Mouse (Mus musculus) hindbrain, embryonic 14.5 days (tissue): ENCODE results near the gene Churc1. TPM values are rescaled to one million over a fixed set of nuclear protein-coding genes. Genes with fewer than 3 reads are reported as not detected.

Experiments used
- ATAC-seq: fragments of 200-750 bp; cut with Nextera tagmentation; 2 replicates; pipeline ENCODE4 v1.8.0; 2017; ENCODE audit warnings: moderate number of reproducible peaks, mild to moderate bottlenecking, moderate TSS enrichment, moderate library complexity; ENCODE audit not compliant: low FRiP score
- DNase-seq: peaks from one replicate; pipeline ENCODE4 v3.0.0-alpha.2; 2015; ENCODE audit warnings: low spot score
- H3K27ac ChIP-seq: fragments of 300-500 bp; sonication (generic); 2 replicates; pipeline ENCODE4 v1.5.1; 2014; ENCODE audit warnings: mild to moderate bottlenecking, moderate library complexity
- H3K27me3 ChIP-seq: fragments of 300-500 bp; sonication (generic); 2 replicates; pipeline ENCODE4 v1.6.1; 2014; ENCODE audit warnings: mild to moderate bottlenecking, low read length, mixed read lengths; ENCODE audit not compliant: control insufficient read depth, insufficient read depth
- H3K36me3 ChIP-seq: fragments of 300-500 bp; sonication (generic); replicated peaks from 2 replicates; pipeline ENCODE4 v1.6.1; 2014; ENCODE audit not compliant: control insufficient read depth, insufficient read depth
- H3K4me1 ChIP-seq: fragments of 300-500 bp; sonication (generic); replicated peaks from 2 replicates; pipeline ENCODE4 v1.6.1; 2014; ENCODE audit warnings: antibody characterized with exemption, low read length, mixed read lengths; ENCODE audit not compliant: control insufficient read depth, insufficient read depth
- H3K4me2 ChIP-seq: fragments of 300-500 bp; sonication (generic); replicated peaks from 2 replicates; pipeline ENCODE4 v1.6.1; 2014; ENCODE audit warnings: mild to moderate bottlenecking, moderate library complexity
- H3K4me3 ChIP-seq: fragments of 300-500 bp; sonication (generic); replicated peaks from 2 replicates; pipeline ENCODE4 v1.5.1; 2014; ENCODE audit warnings: mild to moderate bottlenecking, low read length
- H3K9ac ChIP-seq: fragments of 300-500 bp; sonication (generic); 2 replicates; pipeline ENCODE4 v1.6.1; 2014
- H3K9me3 ChIP-seq: fragments of 300-500 bp; sonication (generic); 2 replicates; pipeline ENCODE4 v1.6.1; 2016; ENCODE audit warnings: low read length; ENCODE audit not compliant: control insufficient read depth
- WGBS: fragments of 180-500 bp; shearing (Covaris S2); extraction: QIAGEN DNeasy Blood & Tissue Kit; methylation state at CpG from one replicate; pipeline ENCODE4 v1.1.7; 2014; 5-methylcytosine and 5-hydroxymethylcytosine counted together
- polyA plus RNA-seq: library from polyadenylated mRNA; unstranded; fragments of >200 nt; fragmentation: Nextera tagmentation; extraction: Ambion mirVana; gene quantifications from 2 replicates; pipeline ENCODE4 v1.2.1, GENCODE M21; 2014

The Churc1 gene
- polyA plus RNA-seq, 1 experiment from 2014 or later, result 161 TPM

GRCm38 (mm10) chr12:76770841-76771500 lies 5.6 kb downstream of the Churc1 start:
- WGBS, result 89% methylated on average over 5 of the region's 5 CpGs
- Histone ChIP-seq H3K4me1 (0 out of 2 replicates have a peak, but pooled peaks cover 4% of the 10 kb centered on the region), H3K4me2 (no peak overlapping the region), H3K9ac (no peak overlapping the region), H3K27me3 (no peaks in the 10 kb centered on the region), H3K27ac (no peak overlapping the region), H3K36me3 (no peaks in the 10 kb centered on the region), H3K4me3 (no peak overlapping the region), H3K9me3 (no peaks in the 10 kb centered on the region)
- no peak for ATAC-seq
- no peak for DNase-seq

DNA sequence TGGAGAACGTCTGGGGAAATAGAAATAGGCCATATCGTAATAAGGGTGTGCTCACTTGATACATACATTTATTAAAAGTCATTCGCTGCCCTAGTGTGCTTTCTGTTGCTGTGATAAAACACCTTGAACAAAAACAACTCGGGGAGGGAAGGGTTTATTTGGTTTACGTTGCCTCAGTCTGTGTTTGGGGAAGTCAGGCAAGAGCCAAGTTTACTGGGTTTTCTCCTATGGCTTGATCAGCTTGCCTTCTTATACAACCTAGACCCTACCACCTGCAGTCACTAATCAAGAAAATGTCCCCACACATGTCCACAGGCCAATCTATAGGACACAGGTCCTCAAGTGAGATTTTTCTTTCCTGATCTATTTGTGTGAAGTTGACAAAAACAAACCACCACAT lies 6.2 kb downstream of the Churc1 start:
- no peaks in the 10 kb centered on the region for H3K36me3 ChIP-seq
- no peak for DNase-seq
- 93% methylated on average over 5 of the region's 5 CpGs for WGBS
- ATAC-seq, result no peak
- no peak overlapping the region for H3K4me2 ChIP-seq
- no peak overlapping the region for H3K9ac ChIP-seq
- H3K9me3 ChIP-seq, result no peaks in the 10 kb centered on the region
- no peaks in the 10 kb centered on the region for H3K27me3 ChIP-seq
- no peak overlapping the region for H3K27ac ChIP-seq
- H3K4me3 ChIP-seq, result no peak overlapping the region
- H3K4me1 ChIP-seq, result no peaks in the 10 kb centered on the region

- ATAC-seq (no peak), DNase-seq (no peak)
- Histone ChIP-seq H3K4me2 (no peak overlapping the region), H3K27ac (no peak overlapping the region), H3K4me3 (no peak overlapping the region), H3K36me3 (peaks cover under 1% of the 10 kb centered on the region; the same call in 1 of the 2 replicates), H3K4me1 (no peaks in the 10 kb centered on the region), H3K27me3 (no peaks in the 10 kb centered on the region), H3K9ac (no peak overlapping the region), H3K9me3 (no peaks in the 10 kb centered on the region)
- WGBS, result 88% methylated on average over 3 of the region's 3 CpGs
Measured at GRCm38 (mm10) chr12:76774652-76775051, 9.3 kb downstream of the Churc1 start.

- H3K9ac ChIP-seq, result no peak overlapping the region
- no peaks in the 10 kb centered on the region for H3K4me1 ChIP-seq
- H3K27me3 ChIP-seq, result no peaks in the 10 kb centered on the region
- DNase-seq, result no peak
- H3K4me3 ChIP-seq, result no peak overlapping the region
- no peak for ATAC-seq
- WGBS, result 62% methylated on average over 4 of the region's 4 CpGs
- no peak overlapping the region for H3K4me2 ChIP-seq
- no peaks in the 10 kb centered on the region for H3K9me3 ChIP-seq
- H3K27ac ChIP-seq, result no peak overlapping the region
- H3K36me3 ChIP-seq, result peaks cover 5% of the 10 kb centered on the region; the same call in 1 of the 2 replicates
Measured at GRCm38 (mm10) chr12:76775132-76775531, 9.8 kb downstream of the Churc1 start.

DNA sequence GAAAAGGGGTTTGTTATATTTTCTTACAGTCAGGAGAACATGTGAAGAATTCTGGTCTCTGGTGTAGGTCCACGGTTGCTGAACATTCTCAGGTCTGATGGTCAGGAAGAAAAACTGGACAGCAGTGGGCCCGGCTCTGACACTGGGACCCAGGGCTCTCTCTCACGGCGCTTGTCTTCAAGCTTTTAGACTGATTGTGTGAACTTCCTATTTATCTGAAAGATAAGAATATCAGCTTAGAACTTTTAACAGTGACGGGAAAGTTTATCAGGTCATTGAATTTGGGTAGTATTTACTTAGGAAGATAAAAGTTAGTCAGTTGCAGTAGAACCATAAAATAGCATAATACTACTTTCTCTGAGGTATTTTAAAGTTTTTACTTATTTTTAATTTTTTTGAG lies 11.6 kb downstream of the Churc1 start:
- H3K27me3 ChIP-seq, result no peaks in the 10 kb centered on the region
- no peak overlapping the region for H3K4me3 ChIP-seq
- no peaks in the 10 kb centered on the region for H3K9me3 ChIP-seq
- no peak overlapping the region for H3K9ac ChIP-seq
- WGBS, result 95% methylated on average over 5 of the region's 5 CpGs
- peaks cover 5% of the 10 kb centered on the region; the same call in 1 of the 2 replicates for H3K36me3 ChIP-seq
- no peak overlapping the region for H3K27ac ChIP-seq
- H3K4me1 ChIP-seq, result no peaks in the 10 kb centered on the region
- DNase-seq (no peak), ATAC-seq (no peak)
- H3K4me2 ChIP-seq, result no peak overlapping the region

- Histone ChIP-seq H3K9ac (no peak overlapping the region), H3K9me3 (no peaks in the 10 kb centered on the region), H3K27me3 (no peaks in the 10 kb centered on the region), H3K4me2 (no peak overlapping the region), H3K4me3 (no peak overlapping the region), H3K36me3 (peaks cover 5% of the 10 kb centered on the region; the same call in 1 of the 2 replicates), H3K4me1 (no peaks in the 10 kb centered on the region), H3K27ac (no peak overlapping the region)
- no peak for ATAC-seq
- no peak for DNase-seq
Measured at GRCm38 (mm10) chr12:76777845-76778244, 12.5 kb downstream of the Churc1 start.

- WGBS, result 90% methylated on average over 10 of the region's 10 CpGs
- H3K4me3 ChIP-seq, result no peak overlapping the region
- peaks cover 5% of the 10 kb centered on the region; the same call in 1 of the 2 replicates for H3K36me3 ChIP-seq
- no peak overlapping the region for H3K9ac ChIP-seq
- H3K27ac ChIP-seq, result no peak overlapping the region
- H3K4me1 ChIP-seq, result no peaks in the 10 kb centered on the region
- H3K9me3 ChIP-seq, result no peaks in the 10 kb centered on the region
- DNase-seq (no peak), ATAC-seq (no peak)
- no peak overlapping the region for H3K4me2 ChIP-seq
- no peaks in the 10 kb centered on the region for H3K27me3 ChIP-seq
Measured at GRCm38 (mm10) chr12:76778305-76779083, 13.2 kb downstream of the Churc1 start.

GRCm38 (mm10) chr12:76779951-76780350 lies 14.6 kb downstream of the Churc1 start:
- ATAC-seq, result no peak
- WGBS, result 73% methylated on average over 5 of the region's 5 CpGs

GRCm38 (mm10) chr12:76780639-76781468 lies 15.5 kb downstream of the Churc1 start:
- WGBS, result 60% methylated on average over 12 of the region's 12 CpGs
- Histone ChIP-seq H3K4me3 (no peak overlapping the region), H3K27ac (0 out of 2 replicates have a peak overlapping the region, but pooled peaks have one; percentile 39), H3K4me2 (no peak overlapping the region), H3K9me3 (no peaks in the 10 kb centered on the region), H3K9ac (no peak overlapping the region), H3K36me3 (peaks cover 5% of the 10 kb centered on the region; the same call in 1 of the 2 replicates), H3K27me3 (no peaks in the 10 kb centered on the region), H3K4me1 (no peaks in the 10 kb centered on the region)
- ATAC-seq (no peak), DNase-seq (no peak)

More at GRCm38 (mm10) chr12:76779951-76780350, 14.6 kb downstream of the Churc1 start:
- no peak overlapping the region for H3K9ac ChIP-seq
- H3K27ac ChIP-seq, result no peak overlapping the region
- H3K27me3 ChIP-seq, result no peaks in the 10 kb centered on the region
- no peak overlapping the region for H3K4me3 ChIP-seq
- H3K9me3 ChIP-seq, result no peaks in the 10 kb centered on the region
- no peak overlapping the region for H3K4me2 ChIP-seq
- H3K4me1 ChIP-seq, result no peaks in the 10 kb centered on the region
- peaks cover 5% of the 10 kb centered on the region; the same call in 1 of the 2 replicates for H3K36me3 ChIP-seq
- DNase-seq, result no peak
